Mouse (Mus musculus): ENCODE data around the gene Btk.
"Not testable (repeated sequence)": the region's sequence is repeated elsewhere in the genome, so short reads cannot be mapped to it uniquely, and the experiment has no call there.

The Btk gene

GRCm38 (mm10) chrX:134580528-134581305 lies 2.7 kb downstream of the Btk start:
- DNase-seq (ENCODE audit: low spot score in 2 of 2), result no peak

GRCm38 (mm10) chrX:134577896-134578295 lies 5.5 kb downstream of the Btk start:
- no peak for DNase-seq (ENCODE audit: low spot score in 2 of 2)

GRCm38 (mm10) chrX:134566536-134567222 lies 16.7 kb downstream of the Btk start:
- DNase-seq (ENCODE audit: low spot score in 2 of 2), result no peak

- DNase-seq (ENCODE audit: low spot score in 2 of 2), result no peak
Observed at GRCm38 (mm10) chrX:134564326-134564725, 19.0 kb downstream of the Btk start.

- DNase-seq (ENCODE audit: low spot score in 2 of 2), result no peak
Observed at GRCm38 (mm10) chrX:134554425-134554824, 28.9 kb downstream of the Btk start.

DNA sequence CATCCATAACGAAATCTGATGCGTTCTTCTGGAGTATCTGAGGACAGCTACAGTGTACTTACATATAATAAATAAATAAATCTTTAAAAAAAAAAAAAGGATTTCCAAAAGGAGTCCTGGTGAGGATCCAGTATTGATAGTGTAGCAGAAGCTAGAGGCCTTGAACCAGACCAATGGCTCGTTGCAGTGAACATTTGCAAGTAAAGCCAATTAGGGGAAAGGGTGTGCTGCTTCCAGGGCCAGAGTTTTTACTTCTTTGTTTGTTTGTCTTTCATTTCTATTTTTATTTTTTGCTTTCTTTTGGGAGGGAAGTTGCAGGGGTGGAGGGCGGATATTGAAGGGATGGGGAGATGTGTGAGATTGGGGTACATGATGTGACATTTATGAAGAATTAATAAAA lies 30.0 kb downstream of the Btk start:
- no peak for DNase-seq (ENCODE audit: low spot score in 2 of 2)

- no peak for DNase-seq (ENCODE audit: low spot score in 2 of 2)
Observed at GRCm38 (mm10) chrX:134550903-134551302, 32.5 kb downstream of the Btk start.

- DNase-seq (ENCODE audit: low spot score in 2 of 2), result no peak
Observed at GRCm38 (mm10) chrX:134547330-134547729, 36.0 kb downstream of the Btk start.

DNA sequence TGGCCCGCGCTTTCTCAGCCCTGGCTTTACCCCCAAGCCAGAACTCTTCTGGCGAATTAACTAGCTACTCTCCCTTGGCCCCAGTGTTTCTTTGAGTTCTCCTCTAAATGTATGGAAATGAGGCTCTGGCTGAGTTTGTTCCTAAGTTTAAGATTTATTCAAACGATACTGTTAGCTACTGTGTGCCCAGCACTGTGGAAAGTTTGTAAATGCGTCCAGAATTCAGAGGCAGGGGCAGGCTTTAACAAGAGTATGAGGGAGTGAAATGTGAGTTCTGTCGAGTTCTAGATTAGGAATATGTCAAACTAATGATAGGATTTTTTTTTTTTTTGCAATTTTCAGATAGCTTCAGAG lies 41.4 kb downstream of the Btk start:
- DNase-seq (ENCODE audit: low spot score in 2 of 2), result no peak

GRCm38 (mm10) chrX:134541145-134541954 lies 42.0 kb downstream of the Btk start, which contains the start of gene Timm8a1:
TSS of gene Timm8a1 (minus strand) at chrX:134541865.
- DNase-seq (ENCODE audit: low spot score in 2 of 2), result peak; percentile 10 to 21

DNA sequence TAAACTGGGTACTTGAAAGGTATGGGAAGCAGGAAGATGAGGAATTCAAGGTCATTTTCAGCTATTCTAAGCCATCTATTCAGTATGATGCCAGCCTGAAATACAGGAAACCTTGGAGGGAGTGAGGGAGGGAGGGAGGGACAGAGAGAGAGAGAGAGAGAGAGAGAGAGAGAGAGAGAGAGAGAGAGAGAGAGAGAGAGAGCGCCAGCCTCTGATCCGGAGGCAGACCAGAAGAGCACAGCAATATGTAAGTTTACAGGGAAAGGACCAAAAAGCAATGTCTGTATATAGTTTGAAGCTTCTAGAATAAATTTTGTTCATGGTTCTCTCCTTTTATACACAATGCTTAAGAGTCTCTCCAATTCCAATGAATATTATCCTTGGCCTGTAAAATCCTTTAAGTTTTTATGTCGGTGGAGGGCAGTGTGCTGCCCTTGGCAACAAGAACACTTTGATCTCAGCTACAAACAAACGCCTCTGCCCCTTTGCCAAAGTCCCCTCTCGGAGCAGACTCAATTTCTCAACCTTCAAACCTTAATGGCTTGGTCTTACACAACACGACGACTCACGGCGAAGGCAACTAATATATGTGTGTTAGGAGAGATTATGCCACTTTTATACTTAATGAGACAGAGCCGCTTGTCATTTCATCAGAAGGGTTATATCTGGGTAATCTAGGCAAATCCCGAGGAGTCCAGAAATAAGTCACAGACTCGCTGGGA lies 42.8 kb downstream of the Btk start:
- DNase-seq (ENCODE audit: low spot score in 2 of 2), result no peak

GRCm38 (mm10) chrX:134539795-134540194 lies 43.6 kb downstream of the Btk start:
- DNase-seq (ENCODE audit: low spot score in 2 of 2), result not testable (repeated sequence)

- no peak for DNase-seq (ENCODE audit: low spot score in 2 of 2)
Observed at GRCm38 (mm10) chrX:134533346-134533745, 50.0 kb downstream of the Btk start.

DNA sequence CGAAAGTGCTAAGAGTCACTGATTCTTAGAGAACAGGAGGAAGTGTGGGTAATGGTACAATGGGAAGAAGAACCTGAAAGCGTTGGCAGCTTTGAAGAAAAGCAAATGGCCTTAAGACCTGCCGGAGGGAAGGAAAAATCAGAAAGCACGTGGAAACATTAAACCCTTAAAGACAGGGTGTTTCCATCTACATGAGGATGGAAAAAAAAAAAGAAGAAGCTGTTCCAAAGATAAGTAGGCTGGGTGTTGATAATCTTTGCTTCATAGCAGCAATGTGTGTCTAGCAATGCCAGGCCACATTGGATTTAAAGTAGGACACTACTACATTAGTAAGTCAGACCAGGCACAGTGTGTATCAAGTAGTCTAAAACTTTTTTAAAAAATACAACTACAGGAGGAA lies 58.1 kb downstream of the Btk start:
- DNase-seq (ENCODE audit: low spot score in 2 of 2), result no peak

DNA sequence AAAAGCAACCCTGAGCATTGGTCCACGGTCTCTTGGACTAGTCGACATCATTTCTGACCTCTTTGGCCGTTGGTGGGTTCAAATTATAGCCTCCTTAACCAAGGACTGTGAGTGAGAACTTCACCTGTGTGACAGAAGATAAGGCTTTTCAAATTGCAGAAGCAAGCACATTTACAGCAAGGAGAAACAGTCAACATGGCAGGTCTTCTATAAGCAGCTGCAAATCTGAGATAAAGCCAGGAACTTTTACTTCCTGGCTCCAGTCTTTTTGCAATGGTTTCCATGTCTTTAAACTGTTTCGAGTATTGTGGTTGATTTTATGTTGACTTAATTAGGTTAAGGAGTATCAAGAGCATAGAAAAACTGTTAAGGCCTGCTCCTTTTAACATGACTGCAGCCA lies 59.6 kb downstream of the Btk start:
- no peak for DNase-seq (ENCODE audit: low spot score in 2 of 2)

DNA sequence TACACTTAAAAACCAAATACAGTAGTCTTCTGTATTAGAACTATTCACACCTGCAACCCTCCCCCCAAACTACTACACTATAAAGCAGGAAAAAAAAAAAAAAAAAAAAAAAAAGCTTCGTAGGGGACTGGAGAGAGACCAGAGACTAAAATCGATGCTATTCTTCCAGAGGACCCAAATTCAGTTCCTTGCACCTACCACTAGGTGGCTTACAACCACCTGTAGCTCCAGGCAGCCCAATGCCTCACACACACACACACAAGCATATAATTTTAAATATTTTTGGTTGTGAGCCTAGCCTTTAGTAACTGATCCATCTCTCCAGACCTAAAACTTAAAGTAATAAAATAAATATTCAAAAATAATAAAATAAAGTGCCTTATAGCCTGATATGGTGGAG lies 73.9 kb downstream of the Btk start:
- no peak for DNase-seq (ENCODE audit: low spot score in 2 of 2)

DNA sequence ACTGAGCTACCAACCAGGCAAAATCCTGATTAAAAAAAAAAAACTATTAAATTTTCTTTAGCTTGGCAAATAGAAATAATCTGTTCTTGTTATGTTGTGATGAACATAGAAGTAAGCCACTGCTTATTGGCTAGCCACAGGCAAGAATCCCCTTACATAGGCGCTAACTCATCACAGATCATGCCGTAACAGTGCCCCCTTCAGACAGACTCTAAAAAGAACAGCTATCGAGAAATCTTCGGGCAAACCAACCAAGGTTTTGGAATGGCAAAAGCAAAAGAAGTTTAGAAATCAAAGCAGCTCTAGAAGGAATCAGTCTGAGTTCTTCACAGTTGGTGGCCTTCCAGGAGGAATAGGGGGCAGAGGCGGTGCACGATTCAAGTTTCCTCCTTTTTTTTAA lies 75.4 kb downstream of the Btk start:
- no peak for DNase-seq (ENCODE audit: low spot score in 2 of 2)

DNA sequence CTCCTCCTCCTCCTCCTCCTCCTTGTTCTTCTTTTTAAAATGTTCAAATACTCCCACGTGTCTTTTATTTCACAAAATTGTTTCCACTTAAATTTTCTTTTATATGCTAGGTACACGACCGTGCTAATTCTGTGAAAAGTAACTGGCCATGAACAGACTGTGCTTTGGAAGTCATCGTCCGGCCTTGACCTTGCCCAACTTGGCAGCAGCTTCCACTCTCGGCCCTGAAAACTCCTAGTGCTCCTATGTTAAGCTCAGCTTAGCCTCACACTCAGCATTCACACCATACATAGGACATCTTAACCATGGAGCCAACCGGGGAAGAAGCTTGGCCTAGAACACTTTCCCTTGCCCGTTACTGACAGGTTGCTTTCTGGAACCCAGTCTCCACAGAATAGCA lies 82.7 kb downstream of the Btk start:
- DNase-seq (ENCODE audit: low spot score in 2 of 2), result no peak
